In genomic region chr3:55242422-55243055, GRCm38 (mm10) we compare ENCODE assay signal across 8 mouse cellular contexts. TPM values are rescaled to one million over a fixed set of nuclear protein-coding genes. Genes with fewer than 3 reads are reported as not detected.
A peak's percentile ranks its signal among the peaks of the same experiment; 100 is the strongest.
DNase-seq lines count a peak whose midpoint lies in the region; ATAC-seq lines count a peak whose summit lies in the region.

No protein-coding gene starts in this region.

- under 1% methylated on average over 43 of the region's 45 CpGs for WGBS in hindbrain, embryonic 12.5 days

- peak; percentile 96 for ATAC-seq in hindbrain, embryonic 12.5 days (ENCODE audit: low FRiP score)
- ATAC-seq in monocyte, adult 5-6 weeks (replicated peaks; ENCODE audit: insufficient number of reproducible peaks, low FRiP score, low TSS enrichment, poor library complexity, severe bottlenecking): no peak

- DNase-seq in Muller cell, postnatal 12 days (ENCODE audit: inconsistent ontology term): peak; percentile 92
- peak; percentile 66 to 71 for DNase-seq in cerebellum, postnatal 25 days
- peak; percentile 76 to 78 for DNase-seq in frontal cortex, postnatal 25 days (ENCODE audit: low spot score in 2 of 2)
- peak; percentile 65 to 67 for DNase-seq in layer of hippocampus, postnatal 25 days (ENCODE audit: extremely low spot score in 1 of 2, low spot score in 1 of 2)
- peak; percentile 81 for DNase-seq in lung, postnatal 10 days
- DNase-seq in right cerebral cortex, postnatal 10 days (ENCODE audit: low spot score in 2 of 2): peak; percentile 93 to 95

- H3K4me1 ChIP-seq in hindbrain, embryonic 12.5 days: peaks cover 25% of the 10 kb centered on the region

- peak overlapping the region; percentile 83 for H3K4me3 ChIP-seq in hindbrain, embryonic 12.5 days

- peak overlapping the region; percentile 67 for H3K4me2 ChIP-seq in hindbrain, embryonic 12.5 days (replicated peaks)

- H3K9ac ChIP-seq in hindbrain, embryonic 12.5 days: peak overlapping the region; percentile 96

- H3K36me3 ChIP-seq in hindbrain, embryonic 12.5 days: peaks cover 7% of the 10 kb centered on the region

- H3K27me3 ChIP-seq in hindbrain, embryonic 12.5 days: no peaks in the 10 kb centered on the region

- peak overlapping the region; percentile 98 for H3K27ac ChIP-seq in hindbrain, embryonic 12.5 days

- H3K9me3 ChIP-seq in hindbrain, embryonic 12.5 days (replicated peaks): no peaks in the 10 kb centered on the region

RNA-seq across cellular contexts. Expression of gene Dclk1, which starts 0.4 kb away (rescaled TPM):
- 164 and 171 TPM in 2 replicates for polyA plus RNA-seq in hindbrain, embryonic 12.5 days (2016; fragmentation: Nextera tagmentation; extraction: Ambion mirVana)
- total RNA-seq in layer of hippocampus, postnatal 25 days (2021): 100 to 1,000 TPM; 589 to 662 TPM
- total RNA-seq in monocyte, adult 5-6 weeks (2017): not detected in 3 replicates

Comparison
In these comparisons a context has a peak if more than half of its experiments do, and no peak if none do; other contexts are left out.
1. RNA of gene Dclk1, which starts 0.4 kb away (total RNA-seq): 589 to 662 TPM in layer of hippocampus, postnatal 25 days; not detected in monocyte, adult 5-6 weeks; every median in the first group is over 100 times any median in the second.
2. Peak in every context shown above with its lines, with median percentiles within 50 percentile points of each other: DNase-seq.